Mouse (Mus musculus) adrenal gland, adult 2 months (tissue): ENCODE measurements around the gene Hoxd13. TPM values are rescaled to one million over a fixed set of nuclear protein-coding genes. Genes with fewer than 3 reads are reported as not detected.

Experiments used
- DNase-seq: peaks from one replicate; pipeline ENCODE4 v3.0.0; 2021
- polyA plus RNA-seq: library from polyadenylated mRNA; depleted of rRNA; stranded (reverse); fragments of >200 nt; gene quantifications from 2 replicates; pipeline ENCODE4 v1.2.3, GENCODE M21; 2012
- total RNA-seq, 2 experiments: library from RNA; stranded (reverse); gene quantifications; 2 replicates each; pipeline ENCODE4 v1.2.3; 2021

The Hoxd13 gene
- total and polyA plus RNA-seq, 3 experiments: not detected

- no peak for DNase-seq
These were observed 26.0 kb downstream of the Hoxd13 start for GRCm38 (mm10) chr2:74694066-74694465.

DNA sequence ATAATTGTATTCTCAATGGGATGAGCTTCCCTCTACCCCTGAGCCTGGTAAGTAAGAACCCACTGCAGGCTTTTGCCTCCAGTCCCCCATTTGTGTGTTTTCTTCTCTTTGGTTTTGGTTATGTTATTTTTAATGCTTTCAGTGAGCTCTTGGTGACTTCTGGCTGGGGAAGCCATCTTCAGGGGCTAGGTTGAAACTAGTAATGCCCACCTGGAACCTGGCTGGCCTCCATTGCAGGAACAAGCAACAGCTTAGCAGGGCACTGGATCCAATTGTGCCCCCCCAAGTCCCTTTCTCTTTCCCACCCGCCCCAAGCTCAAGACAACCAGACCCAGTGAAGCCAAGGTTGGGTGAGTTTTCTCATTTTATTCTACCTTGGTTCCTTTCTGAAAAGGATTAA, 27.3 kb downstream of the Hoxd13 start:
- no peak for DNase-seq

DNA sequence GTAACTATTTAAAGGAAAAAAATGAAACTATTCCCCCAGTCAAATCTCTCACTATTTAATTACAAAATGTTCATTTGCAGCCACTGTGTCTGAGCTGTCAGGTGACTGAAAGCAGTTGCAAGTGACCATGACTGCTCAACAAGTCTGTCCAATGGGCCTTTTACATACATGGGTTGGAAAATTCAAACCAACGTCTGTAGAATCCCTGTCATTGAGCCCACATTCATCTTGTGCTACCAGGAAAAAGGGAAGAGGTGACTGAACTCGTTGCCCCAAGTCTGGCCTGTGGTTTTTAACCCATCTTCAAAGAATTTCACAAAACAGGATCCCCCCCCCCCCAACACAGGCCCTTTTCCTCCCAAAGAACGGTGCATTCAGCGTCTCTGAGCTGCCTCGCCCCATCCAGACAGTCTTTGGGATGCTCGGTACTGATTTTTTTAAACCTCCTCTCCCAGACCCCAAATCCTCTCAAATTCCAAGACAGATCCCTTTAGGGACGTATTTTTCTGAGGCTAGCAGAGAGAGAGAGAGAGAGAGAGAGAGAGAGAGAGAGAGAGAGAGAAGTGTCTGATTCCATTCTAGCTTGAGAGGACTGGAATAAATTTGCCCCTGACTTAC, 27.8 kb downstream of the Hoxd13 start:
- no peak for DNase-seq

- no peak for DNase-seq
These were observed 28.6 kb downstream of the Hoxd13 start for GRCm38 (mm10) chr2:74696442-74697335.

DNA sequence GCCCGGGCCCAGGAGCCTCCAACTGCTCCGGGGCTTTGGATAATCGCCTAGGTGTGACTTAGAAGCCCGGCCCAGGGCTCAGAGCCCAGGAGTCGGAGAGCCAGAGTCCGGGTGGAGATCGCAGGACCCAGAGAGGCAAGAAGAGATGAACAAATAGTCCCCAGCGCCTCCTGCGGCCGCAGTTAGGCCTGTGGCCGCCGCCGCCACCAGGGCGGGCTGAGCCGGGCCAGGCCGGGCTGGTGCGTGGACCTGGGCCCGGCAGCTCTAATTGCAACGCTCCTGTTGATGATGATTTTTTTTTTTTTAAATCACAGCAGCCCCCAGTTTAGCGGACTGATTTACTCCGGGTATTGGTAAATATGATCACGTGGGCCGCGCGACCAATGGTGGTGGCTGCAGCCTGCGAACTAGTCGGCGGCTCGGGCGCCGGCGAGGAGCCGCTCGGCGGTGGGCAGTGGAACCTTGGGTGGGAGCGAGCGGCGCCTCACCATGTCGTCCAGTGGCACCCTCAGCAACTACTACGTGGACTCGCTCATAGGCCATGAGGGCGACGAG, 29.5 kb downstream of the Hoxd13 start, which contains the start of gene Hoxd9:
Hoxd9 (plus strand) TSS at position 161 of the 555 bp plus-strand sequence.
- DNase-seq: peak; percentile 88

GRCm38 (mm10) chr2:74698201-74699052, 30.3 kb downstream of the Hoxd13 start:
- DNase-seq: peak; percentile 78

GRCm38 (mm10) chr2:74699053-74699430, 30.9 kb downstream of the Hoxd13 start:
- peak; percentile 52 for DNase-seq

DNA sequence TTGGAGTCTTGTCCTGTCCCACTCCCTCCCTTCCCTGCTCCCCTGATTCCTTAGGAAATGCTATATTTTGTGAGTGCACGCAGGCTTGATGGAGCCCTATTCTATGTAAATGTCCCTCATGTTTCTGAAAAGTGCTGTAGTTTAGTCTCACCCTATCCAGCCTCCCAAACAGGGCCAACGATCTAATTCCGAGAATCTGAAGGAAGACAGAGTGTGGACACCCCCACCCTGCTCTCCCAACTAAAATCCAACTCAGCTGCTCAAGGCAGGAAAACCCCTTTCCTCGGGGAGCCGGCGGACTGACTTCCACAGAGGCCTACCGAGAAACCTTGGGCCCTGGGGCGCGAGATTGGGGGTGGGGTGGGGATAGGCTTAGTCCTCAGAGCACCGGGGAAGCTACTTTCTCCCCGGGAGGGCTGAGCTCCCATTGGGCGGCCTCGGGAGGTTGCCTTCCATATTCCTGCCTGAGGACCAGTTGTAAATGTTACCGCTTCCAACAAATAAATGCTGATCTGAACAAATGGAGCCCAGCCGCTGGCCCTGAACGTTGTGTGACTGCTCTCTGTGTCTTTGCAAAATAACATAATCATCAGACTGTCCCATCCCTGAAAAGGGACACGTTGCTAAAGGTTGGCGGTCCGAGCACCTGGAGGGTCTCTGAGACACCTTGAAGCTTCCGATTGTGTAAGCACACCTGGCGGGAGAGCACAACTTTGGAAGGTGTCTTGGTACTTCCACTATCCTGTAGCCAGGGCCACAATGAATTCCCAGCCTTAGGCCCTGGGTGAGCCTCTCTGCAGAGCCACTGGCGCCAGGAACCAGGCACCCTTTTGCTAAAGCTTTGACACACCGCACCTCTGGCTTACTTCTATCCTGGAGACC, 31.8 kb downstream of the Hoxd13 start:
- no peak for DNase-seq

GRCm38 (mm10) chr2:74700546-74701112, 32.5 kb downstream of the Hoxd13 start:
- DNase-seq: no peak

GRCm38 (mm10) chr2:74701949-74702819, 34.1 kb downstream of the Hoxd13 start:
- DNase-seq: peak; percentile 72

GRCm38 (mm10) chr2:74702820-74703219, 34.7 kb downstream of the Hoxd13 start:
- DNase-seq: no peak

DNA sequence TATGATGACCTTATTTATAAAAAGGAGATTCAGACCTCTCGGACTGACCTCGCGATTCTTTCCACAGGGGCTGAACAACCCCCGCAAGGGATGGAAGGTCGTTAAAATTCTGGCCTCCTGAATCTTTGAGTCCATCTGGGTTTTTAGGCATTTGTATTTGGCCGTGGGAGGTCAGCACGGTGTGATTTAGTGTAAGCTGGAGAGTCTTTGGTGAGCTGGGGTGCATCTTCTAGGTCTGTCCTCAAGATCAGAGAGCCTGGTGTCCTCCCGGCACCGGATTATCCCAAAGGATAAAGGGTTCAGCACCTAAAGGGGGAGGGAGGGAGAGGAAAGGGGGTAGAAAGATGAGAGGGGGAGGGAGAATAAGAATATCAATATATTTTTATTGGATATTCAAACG, 35.2 kb downstream of the Hoxd13 start:
- no peak for DNase-seq

GRCm38 (mm10) chr2:74703720-74704392, 35.7 kb downstream of the Hoxd13 start:
- DNase-seq: no peak

DNA sequence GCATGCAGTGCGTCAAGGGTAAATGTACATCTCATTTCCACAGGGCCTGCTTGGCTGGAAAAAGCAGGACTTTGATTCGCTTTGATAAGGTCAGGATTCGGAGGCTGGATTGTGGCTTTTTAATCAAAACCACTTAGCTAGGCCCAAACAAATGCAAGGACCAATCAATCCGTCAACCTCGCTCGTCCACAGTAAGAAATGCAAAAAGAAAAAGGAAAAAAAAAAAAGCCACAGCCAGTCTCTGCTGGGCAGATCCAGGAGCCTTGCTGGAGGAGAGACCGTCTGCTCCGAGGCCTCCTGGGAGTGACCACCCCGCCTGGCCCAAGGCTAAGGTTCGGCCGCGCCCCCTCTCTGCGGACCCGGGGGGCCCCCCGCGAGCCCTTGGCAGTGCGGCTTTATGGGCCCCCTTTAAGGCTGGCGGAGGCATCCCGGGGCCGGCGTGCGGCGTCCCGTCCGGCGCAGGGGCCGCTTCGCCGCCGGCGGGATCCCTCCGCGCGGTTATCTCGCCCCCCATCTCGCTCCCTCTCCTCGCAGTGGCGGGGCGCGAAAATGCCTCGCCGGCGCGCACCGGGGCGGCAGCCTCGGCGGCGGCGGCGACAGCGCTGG, 36.4 kb downstream of the Hoxd13 start, which contains the start of gene Hoxd8:
Hoxd8 (plus strand) TSS at position 223 of the 606 bp plus-strand sequence.
- peak; percentile 91 for DNase-seq

DNA sequence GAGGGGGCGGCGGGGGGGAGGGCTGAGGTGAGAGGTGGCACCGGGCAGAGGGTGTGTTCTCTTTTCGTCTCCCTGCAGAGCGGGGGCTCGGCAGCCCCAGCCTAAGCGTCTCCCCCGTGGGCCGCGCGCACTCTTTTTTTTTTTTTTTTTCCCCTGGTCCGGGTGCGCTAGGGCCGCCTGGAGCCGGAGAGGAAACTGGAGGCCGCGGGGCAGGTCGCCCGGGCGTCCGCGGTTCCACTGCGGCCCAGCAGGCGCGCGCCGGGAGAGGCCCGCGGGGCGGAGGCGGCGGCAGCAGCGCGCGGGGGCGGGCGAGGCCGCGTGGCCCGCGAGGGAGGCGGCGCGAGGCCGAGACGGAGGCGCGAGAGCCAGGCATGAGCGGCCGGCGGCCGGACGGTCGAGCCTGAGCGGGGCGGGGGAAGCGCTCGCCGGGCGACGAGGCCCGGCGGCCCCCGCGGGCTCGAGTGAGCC, 36.9 kb downstream of the Hoxd13 start:
- DNase-seq: peak; percentile 81

- peak; percentile 88 for DNase-seq
These were observed 37.5 kb downstream of the Hoxd13 start for GRCm38 (mm10) chr2:74705467-74706089.

GRCm38 (mm10) chr2:74706393-74706960, 38.4 kb downstream of the Hoxd13 start:
- peak; percentile 9 for DNase-seq
